Mouse (Mus musculus) heart, embryonic 14.5 days (tissue): ENCODE measurements around the gene Ercc1. TPM values are rescaled to one million over a fixed set of nuclear protein-coding genes. Genes with fewer than 3 reads are reported as not detected.
A peak's percentile ranks its signal among the peaks of the same experiment; 100 is the strongest.

Experiments
- ATAC-seq: fragments of 200-750 bp; cut with Nextera tagmentation; 2 replicates; pipeline ENCODE4 v1.8.0; 2017; ENCODE audit warnings: low read depth, moderate TSS enrichment; ENCODE audit not compliant: insufficient number of reproducible peaks, insufficient read depth, low FRiP score
- H3K27ac ChIP-seq, 2 experiments: fragments of 200-500 bp in 1 of 2; fragments of 300-500 bp in 1 of 2; sonication (generic) in 1 of 2; replicated peaks in 1 of 2; 2 replicates each; pipeline ENCODE4 v1.5.1; 2012 to 2014; ENCODE audit warnings: low read depth in 2 of 2, low read length in 2 of 2, control low read depth in 1 of 2, mild to moderate bottlenecking in 1 of 2, mixed read lengths in 1 of 2; ENCODE audit not compliant: control insufficient read depth in 1 of 2, insufficient read depth in 1 of 2
- H3K27me3 ChIP-seq: fragments of 300-500 bp; sonication (generic); 2 replicates; pipeline ENCODE4 v1.6.1; 2014; ENCODE audit warnings: mild to moderate bottlenecking, low read length, control low read depth; ENCODE audit not compliant: control insufficient read depth, insufficient read depth
- H3K36me3 ChIP-seq: fragments of 300-500 bp; sonication (generic); 2 replicates; pipeline ENCODE4 v1.6.1; 2014; ENCODE audit warnings: mild to moderate bottlenecking, control low read depth, low read length, mixed read lengths; ENCODE audit not compliant: control insufficient read depth, insufficient read depth
- H3K4me1 ChIP-seq, 2 experiments: fragments of 200-500 bp in 1 of 2; fragments of 300-500 bp in 1 of 2; sonication (generic) in 1 of 2; 2 replicates each; pipeline ENCODE4 v1.6.1; 2012 to 2014; ENCODE audit warnings: low read length in 2 of 2, control low read depth in 1 of 2, mixed read lengths in 1 of 2; ENCODE audit not compliant: control insufficient read depth in 2 of 2, insufficient read depth in 2 of 2
- H3K4me2 ChIP-seq: fragments of 300-500 bp; sonication (generic); 2 replicates; pipeline ENCODE4 v1.6.1; 2014; ENCODE audit warnings: mild to moderate bottlenecking, low read length
- H3K4me3 ChIP-seq, 2 experiments: fragments of 200-500 bp in 1 of 2; fragments of 300-500 bp in 1 of 2; sonication (generic) in 1 of 2; 2 replicates each; pipeline ENCODE4 v1.5.1; 2012 to 2014; ENCODE audit warnings: low read length in 2 of 2, mild to moderate bottlenecking in 2 of 2, control low read depth in 1 of 2, low read depth in 1 of 2, moderate library complexity in 1 of 2; ENCODE audit not compliant: control insufficient read depth in 1 of 2, insufficient read depth in 1 of 2
- H3K9ac ChIP-seq: fragments of 300-500 bp; sonication (generic); 2 replicates; pipeline ENCODE4 v1.6.1; 2014; ENCODE audit warnings: mild to moderate bottlenecking, low read length
- H3K9me3 ChIP-seq: fragments of 300-500 bp; sonication (generic); 2 replicates; pipeline ENCODE4 v1.6.1; 2016; ENCODE audit warnings: low read length, control low read depth; ENCODE audit not compliant: control insufficient read depth
- WGBS: fragments of 180-500 bp; shearing (Covaris S2); extraction: QIAGEN DNeasy Blood & Tissue Kit; methylation state at CpG from one replicate; pipeline ENCODE4 v1.1.7; 2014; 5-methylcytosine and 5-hydroxymethylcytosine counted together
- polyA plus RNA-seq: library from polyadenylated mRNA; unstranded; fragments of >200 nt; fragmentation: Nextera tagmentation; extraction: Ambion mirVana; gene quantifications from 2 replicates; pipeline ENCODE4 v1.2.1, GENCODE M21; 2014

The Ercc1 gene
- polyA plus RNA-seq, 1 experiment from 2014 or later, result 68.7 TPM

DNA sequence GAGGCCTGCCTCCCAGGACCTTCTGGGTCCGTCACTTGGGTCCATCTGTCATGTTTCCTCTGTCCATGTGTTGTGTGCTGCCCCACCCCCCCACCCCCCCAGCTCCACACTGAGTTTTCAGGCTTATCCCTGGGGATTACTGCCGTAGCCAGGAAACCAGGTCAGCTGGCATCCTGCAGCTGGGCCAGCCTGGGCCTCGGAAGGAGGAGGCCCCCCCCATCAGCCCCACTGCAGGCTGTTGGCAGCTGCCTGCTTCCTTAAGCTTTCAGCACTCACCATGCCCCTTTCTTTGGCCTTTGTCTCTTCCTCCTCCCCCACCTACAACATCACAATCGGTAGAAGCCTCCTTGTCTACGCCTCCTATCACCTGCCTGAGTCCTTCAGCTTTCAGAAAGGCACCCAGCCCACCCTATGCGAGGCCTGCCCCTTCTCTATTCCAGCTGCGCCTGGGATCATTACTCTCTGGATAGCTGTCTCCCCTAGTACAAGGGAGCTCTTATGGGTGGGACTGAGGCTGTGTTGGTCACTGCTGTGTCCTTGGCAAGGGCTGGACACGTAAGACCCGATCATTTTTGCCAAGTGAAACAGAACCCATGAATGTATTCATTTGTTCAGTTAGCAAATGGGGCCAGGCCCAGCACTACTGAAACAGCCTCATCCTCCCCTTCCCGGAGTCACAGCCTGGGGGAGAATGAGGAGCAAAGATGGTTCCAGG is 44.3 kb downstream of the Ercc1 start:
- 71% methylated on average over 10 of the region's 10 CpGs for WGBS
- Histone ChIP-seq H3K9me3 (no peaks in the 10 kb centered on the region), H3K27ac (no peak overlapping the region), H3K4me2 (no peak overlapping the region), H3K27me3 (no peaks in the 10 kb centered on the region), H3K36me3 (peaks cover 98% of the 10 kb centered on the region), H3K4me3 (no peak overlapping the region), H3K9ac (no peak overlapping the region; the same call in 1 of the 2 replicates), H3K4me1 (no peaks in the 10 kb centered on the region)
- no peak for ATAC-seq

DNA sequence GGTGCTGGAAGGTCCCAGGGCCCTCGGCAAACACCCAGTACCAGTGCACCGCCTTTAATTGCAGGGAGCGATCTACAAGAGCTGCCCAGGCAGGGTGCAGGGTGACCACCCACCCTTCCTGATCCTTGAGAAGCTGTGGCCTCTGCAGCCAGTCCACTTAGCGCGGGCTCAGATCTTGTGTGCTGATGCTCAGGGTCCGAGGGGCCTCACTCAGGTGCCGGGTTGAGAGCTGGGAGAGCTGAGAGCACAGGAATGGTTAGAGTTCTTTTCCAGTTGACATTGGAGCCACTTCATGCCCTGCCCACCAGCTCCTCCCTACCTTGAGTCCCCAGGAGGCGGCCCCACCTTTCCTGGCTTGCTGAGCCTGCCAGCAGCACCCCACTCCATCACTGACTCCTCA is 49.9 kb downstream of the Ercc1 start:
- Histone ChIP-seq H3K36me3 (peaks cover 62% of the 10 kb centered on the region), H3K4me3 (no peak overlapping the region), H3K4me2 (no peak overlapping the region), H3K27me3 (no peaks in the 10 kb centered on the region), H3K27ac (no peak overlapping the region), H3K9ac (no peak overlapping the region), H3K4me1 (no peaks in the 10 kb centered on the region; a peak in 1 of 4 replicates), H3K9me3 (no peaks in the 10 kb centered on the region)
- ATAC-seq, result no peak
- 78% methylated on average over 8 of the region's 8 CpGs for WGBS

DNA sequence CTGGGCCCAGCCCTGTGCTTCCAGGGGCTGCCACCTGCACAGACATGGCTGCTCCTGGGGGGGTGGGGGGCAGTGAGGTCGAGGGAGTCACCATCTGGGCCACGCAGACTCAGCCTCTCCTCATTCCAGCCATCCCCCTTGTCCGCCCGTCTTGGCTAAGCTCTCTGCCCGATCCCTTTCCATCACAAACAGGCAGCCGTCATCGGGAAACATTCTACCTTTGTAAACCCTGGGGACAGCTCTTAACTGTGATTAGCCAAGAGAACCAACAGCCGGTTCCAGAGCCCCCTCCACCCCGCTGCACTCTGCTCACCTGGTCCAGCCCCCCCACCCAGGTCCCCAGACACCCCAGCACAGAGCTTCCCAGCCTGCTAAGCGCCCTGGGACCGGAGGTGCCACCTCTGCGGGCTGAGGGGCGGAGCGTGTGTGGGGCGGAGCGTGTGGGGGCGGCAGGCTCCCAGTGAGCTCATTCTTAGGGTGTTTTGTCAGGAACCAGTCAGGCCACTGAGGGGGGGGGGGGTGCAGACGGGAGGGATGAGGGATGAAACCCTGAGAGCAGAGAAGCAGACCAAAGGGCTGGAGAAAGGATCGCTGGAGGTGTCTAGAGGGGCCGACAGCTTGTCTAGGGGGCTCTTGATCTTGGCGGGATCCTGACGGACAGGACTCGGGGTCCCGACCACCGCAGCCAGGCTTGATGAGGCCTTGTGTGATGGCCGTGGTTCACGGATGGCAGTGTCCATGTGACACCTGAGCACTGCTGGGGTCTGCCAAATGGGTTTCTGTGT is 55.1 kb downstream of the Ercc1 start:
- H3K4me3 ChIP-seq, result peak overlapping the region; percentile 28 to 43
- H3K36me3 ChIP-seq, result peaks cover 12% of the 10 kb centered on the region
- peaks cover 5% of the 10 kb centered on the region; the same call in 1 of the 2 replicates for H3K9me3 ChIP-seq
- peaks cover 34% of the 10 kb centered on the region for H3K27me3 ChIP-seq
- H3K4me2 ChIP-seq, result peak overlapping the region; percentile 73
- H3K27ac ChIP-seq, result no peak overlapping the region
- H3K9ac ChIP-seq, result peak overlapping the region; percentile 67
- no peak for ATAC-seq
- peaks cover 0 to 4% of the 10 kb centered on the region in 2 experiments; a peak in 2 of 4 replicates for H3K4me1 ChIP-seq
- WGBS, result 2% methylated on average over 26 of the region's 27 CpGs

- H3K9ac ChIP-seq, result no peak overlapping the region
- H3K36me3 ChIP-seq, result no peaks in the 10 kb centered on the region
- no peak overlapping the region for H3K4me2 ChIP-seq
- 79% methylated on average over 4 of the region's 4 CpGs for WGBS
- H3K27ac ChIP-seq, result no peak overlapping the region
- H3K9me3 ChIP-seq, result peaks cover 5% of the 10 kb centered on the region; the same call in 1 of the 2 replicates
- peaks cover 39% of the 10 kb centered on the region for H3K27me3 ChIP-seq
- ATAC-seq, result no peak
- H3K4me1 ChIP-seq, result peaks cover 0 to 7% of the 10 kb centered on the region in 2 experiments; a peak in 3 of 4 replicates
- no peak overlapping the region for H3K4me3 ChIP-seq
These were observed 56.4 kb downstream of the Ercc1 start for GRCm38 (mm10) chr7:19400946-19401345.

DNA sequence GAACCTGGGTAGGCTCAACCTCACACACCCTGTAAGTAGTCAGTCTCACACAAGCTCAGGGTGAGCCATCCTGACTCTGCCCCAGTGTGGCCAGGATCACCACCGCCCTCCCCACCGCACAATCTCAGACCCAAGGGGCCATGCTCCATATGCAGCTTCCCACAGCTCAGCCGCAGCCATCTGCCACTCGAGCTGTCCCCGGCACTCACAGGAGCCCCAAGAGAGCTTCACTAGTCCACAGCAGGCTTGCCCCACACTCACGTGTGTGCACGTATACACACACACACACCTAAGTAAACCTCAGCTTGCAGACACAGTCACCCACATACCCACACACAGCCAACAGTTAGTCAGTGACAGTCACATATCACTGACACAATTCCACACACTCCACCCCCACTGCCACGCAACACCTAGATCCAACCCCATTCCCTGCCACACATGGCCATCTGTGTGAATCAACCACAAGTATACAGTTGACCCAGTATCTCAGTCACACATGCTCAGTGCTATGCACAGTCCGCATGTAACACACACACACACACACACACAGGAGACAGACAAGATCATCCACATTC is 58.0 kb downstream of the Ercc1 start:
- no peak for ATAC-seq
- Histone ChIP-seq H3K4me3 (no peak overlapping the region), H3K4me1 (peaks cover 0 to 7% of the 10 kb centered on the region in 2 experiments; a peak in 3 of 4 replicates), H3K4me2 (no peak overlapping the region), H3K9me3 (peaks cover 5% of the 10 kb centered on the region; the same call in 1 of the 2 replicates), H3K36me3 (no peaks in the 10 kb centered on the region), H3K27me3 (peaks cover 39% of the 10 kb centered on the region), H3K9ac (no peak overlapping the region), H3K27ac (no peak overlapping the region)
- WGBS, result 78% methylated on average over 9 of the region's 9 CpGs

DNA sequence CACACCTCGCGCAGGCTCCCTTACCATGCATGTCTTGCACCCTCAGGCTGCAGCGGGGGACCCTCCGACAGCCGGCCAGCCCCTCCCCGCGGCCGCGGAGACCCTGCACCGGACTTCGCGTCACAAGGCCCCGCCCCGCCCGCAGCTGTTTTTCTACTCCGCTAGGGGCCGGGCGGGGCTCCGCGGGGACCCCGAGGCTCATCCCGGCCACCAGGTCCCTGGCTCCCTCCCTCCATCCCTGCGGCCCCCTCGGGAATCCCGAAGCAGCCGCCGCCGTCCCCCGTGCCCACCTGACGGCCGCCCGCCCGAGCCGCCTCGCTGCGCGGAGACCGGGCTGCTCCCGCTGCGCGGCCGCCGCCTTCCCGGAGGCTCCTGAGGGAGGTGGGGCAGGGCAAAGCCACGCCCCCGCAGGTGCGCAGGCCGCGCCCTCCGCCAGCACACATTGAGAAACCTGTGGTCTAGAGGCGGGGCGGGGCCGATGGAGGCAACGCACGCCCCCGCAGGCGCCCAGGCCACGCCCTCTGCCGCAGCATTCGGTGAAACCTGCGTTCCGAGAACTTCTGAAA is 59.2 kb downstream of the Ercc1 start, which contains the start of gene Klc3:
Klc3 (minus strand) TSS at position 374 of the 566 bp plus-strand sequence.
- peak within 1 kb of the TSS; percentile 96 for H3K4me2 ChIP-seq
- H3K27ac ChIP-seq, result no peak within 1 kb of the TSS
- H3K27me3 ChIP-seq, result peaks cover 39% of the 10 kb centered on the region
- peak within 1 kb of the TSS; percentile 57 to 59 for H3K4me3 ChIP-seq
- H3K36me3 ChIP-seq, result no peaks in the 10 kb centered on the region
- peak within 1 kb of the TSS; percentile 69 for H3K9ac ChIP-seq
- peaks cover 0 to 7% of the 10 kb centered on the region in 2 experiments; a peak in 3 of 4 replicates for H3K4me1 ChIP-seq
- peaks cover 5% of the 10 kb centered on the region; the same call in 1 of the 2 replicates for H3K9me3 ChIP-seq
- under 1% methylated on average over 60 of the region's 62 CpGs for WGBS
- ATAC-seq, result peak; percentile 54

DNA sequence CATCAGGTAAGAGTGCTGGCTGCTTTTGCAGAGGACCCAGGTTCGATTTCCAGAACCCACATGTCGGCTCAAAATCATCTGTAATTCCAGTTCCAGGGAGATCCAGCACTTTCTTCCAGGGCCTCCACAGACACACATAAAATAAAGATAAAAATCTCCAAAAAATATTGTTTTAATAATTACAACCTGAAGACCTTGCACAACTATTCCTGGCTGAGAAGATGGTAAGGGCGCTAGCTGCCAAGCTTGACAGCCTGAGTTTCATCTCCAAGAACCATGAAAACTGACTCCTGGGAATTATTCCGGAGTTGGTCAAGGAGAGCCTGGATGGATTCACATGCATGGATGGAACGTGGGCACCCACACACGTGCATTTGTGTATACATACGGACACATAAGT is 59.9 kb downstream of the Ercc1 start, which contains the start of gene Ckm:
Ckm (plus strand) TSS at position 301 of the 400 bp plus-strand sequence.
- Histone ChIP-seq H3K27ac (no peak within 1 kb of the TSS), H3K36me3 (no peaks in the 10 kb centered on the region), H3K4me1 (peaks cover 4 to 11% of the 10 kb centered on the region in 2 experiments), H3K9ac (peak within 1 kb of the TSS; percentile 69), H3K4me3 (peak within 1 kb of the TSS; percentile 57 to 59), H3K27me3 (peaks cover 39% of the 10 kb centered on the region), H3K9me3 (peaks cover 5% of the 10 kb centered on the region; the same call in 1 of the 2 replicates), H3K4me2 (peak within 1 kb of the TSS; percentile 96)
- 47% methylated on average over 7 of the region's 7 CpGs for WGBS
- no peak for ATAC-seq
